Mouse (Mus musculus): Measurements from ENCODE around the gene Myo3b. TPM values are rescaled to one million over a fixed set of nuclear protein-coding genes. Genes with fewer than 3 reads are reported as not detected.

The Myo3b gene
- total and polyA plus RNA-seq, 3 experiments: 0.08 TPM; not detected in 2

GRCm38 (mm10) chr2:70456205-70456604 is 417.3 kb downstream of the Myo3b start:
- intact Hi-C loops (cut with DNase I): no loop called here
- no peak overlapping the region for H3K27ac ChIP-seq
- TF ChIP-seq CTCF (IDR thresholded peaks at IDR 0.05) (no peak), POLR2A (IDR thresholded peaks at IDR 0.05; ENCODE audit: insufficient read depth, low read depth, low read length) (no peak), EP300 (IDR thresholded peaks at IDR 0.05; ENCODE audit: insufficient read depth, low read depth, low read length) (no peak)
- no peaks in the 10 kb centered on the region for H3K36me3 ChIP-seq (ENCODE audit: control insufficient read depth, insufficient read depth, low read length)
- no peaks in the 10 kb centered on the region for H3K79me2 ChIP-seq (replicated peaks; ENCODE audit: control insufficient read depth, insufficient read depth, low read length)
- no peak for DNase-seq
- H3K4me1 ChIP-seq (ENCODE audit: control insufficient read depth, insufficient read depth, low read length): no peaks in the 10 kb centered on the region
- H3K9ac ChIP-seq (ENCODE audit: low read depth, low read length): no peak overlapping the region
- H3K4me3 ChIP-seq: no peak overlapping the region
- WGBS: 11% methylated on average over 12 of the region's 12 CpGs
- H3K27me3 ChIP-seq (ENCODE audit: control insufficient read depth, insufficient read depth, low read length): no peaks in the 10 kb centered on the region; the same call in 1 of the 2 replicates

- intact Hi-C loops (cut with DNase I): no loop called here
Measured at GRCm38 (mm10) chr2:70463606-70464005, 424.7 kb downstream of the Myo3b start.

GRCm38 (mm10) chr2:70471136-70471535 is 432.2 kb downstream of the Myo3b start:
- H3K27me3 ChIP-seq (ENCODE audit: control insufficient read depth, insufficient read depth, low read length): peaks cover 19% of the 10 kb centered on the region

More at GRCm38 (mm10) chr2:70463606-70464005, 424.7 kb downstream of the Myo3b start:
- no peaks in the 10 kb centered on the region for H3K36me3 ChIP-seq (ENCODE audit: control insufficient read depth, insufficient read depth, low read length)
- no peaks in the 10 kb centered on the region for H3K79me2 ChIP-seq (replicated peaks; ENCODE audit: control insufficient read depth, insufficient read depth, low read length)
- H3K27ac ChIP-seq: no peak overlapping the region
- no peak overlapping the region for H3K9ac ChIP-seq (ENCODE audit: low read depth, low read length)
- no peak overlapping the region for H3K4me3 ChIP-seq
- TF ChIP-seq EP300 (IDR thresholded peaks at IDR 0.05; ENCODE audit: insufficient read depth, low read depth, low read length): no peak
- no peak for TF ChIP-seq CTCF (IDR thresholded peaks at IDR 0.05)
- TF ChIP-seq POLR2A (IDR thresholded peaks at IDR 0.05; ENCODE audit: insufficient read depth, low read depth, low read length): no peak
- H3K27me3 ChIP-seq (ENCODE audit: control insufficient read depth, insufficient read depth, low read length): 0 out of 2 replicates have a peak, but pooled peaks cover 1% of the 10 kb centered on the region
- DNase-seq: no peak
- H3K4me1 ChIP-seq (ENCODE audit: control insufficient read depth, insufficient read depth, low read length): no peaks in the 10 kb centered on the region
- WGBS: 84% methylated on average over 1 of the region's 1 CpGs

GRCm38 (mm10) chr2:70471861-70472620 is 433.1 kb downstream of the Myo3b start:
- no peak overlapping the region for H3K9ac ChIP-seq (ENCODE audit: low read depth, low read length)
- peaks cover 27% of the 10 kb centered on the region for H3K27me3 ChIP-seq (ENCODE audit: control insufficient read depth, insufficient read depth, low read length)
- no peaks in the 10 kb centered on the region; the same call in 1 of the 2 replicates for H3K4me1 ChIP-seq (ENCODE audit: control insufficient read depth, insufficient read depth, low read length)
- no peaks in the 10 kb centered on the region for H3K36me3 ChIP-seq (ENCODE audit: control insufficient read depth, insufficient read depth, low read length)
- H3K4me3 ChIP-seq: no peak overlapping the region
- no peak overlapping the region for H3K27ac ChIP-seq
- intact Hi-C loops (cut with DNase I): no loop called here
- H3K79me2 ChIP-seq (replicated peaks; ENCODE audit: control insufficient read depth, insufficient read depth, low read length): no peaks in the 10 kb centered on the region
- peak; percentile 8 to 21 for DNase-seq
- TF ChIP-seq POLR2A (IDR thresholded peaks at IDR 0.05; ENCODE audit: insufficient read depth, low read depth, low read length): no peak
- WGBS: 2% methylated on average over 48 of the region's 48 CpGs

More at GRCm38 (mm10) chr2:70471136-70471535, 432.2 kb downstream of the Myo3b start:
- Histone ChIP-seq H3K27ac (no peak overlapping the region), H3K36me3 (ENCODE audit: control insufficient read depth, insufficient read depth, low read length) (no peaks in the 10 kb centered on the region), H3K79me2 (replicated peaks; ENCODE audit: control insufficient read depth, insufficient read depth, low read length) (no peaks in the 10 kb centered on the region), H3K9ac (ENCODE audit: low read depth, low read length) (no peak overlapping the region), H3K4me3 (no peak overlapping the region), H3K4me1 (ENCODE audit: control insufficient read depth, insufficient read depth, low read length) (no peaks in the 10 kb centered on the region; the same call in 1 of the 2 replicates)
- intact Hi-C loops (cut with DNase I): no loop called here
- whole genome bisulfite sequencing: 48% methylated on average over 5 of the region's 5 CpGs
- DNase-seq: no peak
- no peak for TF ChIP-seq CTCF (IDR thresholded peaks at IDR 0.05)
- no peak for TF ChIP-seq EP300 (IDR thresholded peaks at IDR 0.05; ENCODE audit: insufficient read depth, low read depth, low read length)
- no peak for TF ChIP-seq POLR2A (IDR thresholded peaks at IDR 0.05; ENCODE audit: insufficient read depth, low read depth, low read length)

Other genes with a start within 250 kb of the Myo3b start
- under 1 TPM; 0.59 to 0.65 TPM for gene Ccdc173, start 249.6 kb upstream of the Myo3b start, total RNA-seq (2021)
- 0.12 and 0.23 TPM in 2 replicates for gene Ccdc173, start 249.6 kb upstream of the Myo3b start, polyA plus RNA-seq (2012; rRNA removed)
- gene Phospho2, start 249.5 kb upstream of the Myo3b start, total RNA-seq (2021): 10 to 100 TPM; 25.3 to 26.8 TPM
- gene Phospho2, start 249.5 kb upstream of the Myo3b start, polyA plus RNA-seq (2012; rRNA removed): 14.5 and 18.2 TPM in 2 replicates
- gene Klhl23, start 217.2 kb upstream of the Myo3b start, total RNA-seq (2021): 10 to 100 TPM; 31.8 to 32.3 TPM
- gene Klhl23, start 217.2 kb upstream of the Myo3b start, polyA plus RNA-seq (2012; rRNA removed): 10.3 and 24.2 TPM in 2 replicates
- 10 to 100 TPM; 58.4 to 64.0 TPM for gene Ssb, start 177.6 kb upstream of the Myo3b start, total RNA-seq (2021)
- gene Ssb, start 177.6 kb upstream of the Myo3b start, polyA plus RNA-seq (2012; rRNA removed): 4.3 and 10.7 TPM in 2 replicates
- 10 to 100 TPM; 20.4 to 24.9 TPM for gene Mettl5, start 153.5 kb upstream of the Myo3b start, total RNA-seq (2021)
- gene Mettl5, start 153.5 kb upstream of the Myo3b start, polyA plus RNA-seq (2012; rRNA removed): 5.5 and 7.2 TPM in 2 replicates
- gene Ubr3, start 141.9 kb upstream of the Myo3b start, total RNA-seq (2021): 100 to 1,000 TPM; 112 to 117 TPM
- 26.0 and 50.8 TPM in 2 replicates for gene Ubr3, start 141.9 kb upstream of the Myo3b start, polyA plus RNA-seq (2012; rRNA removed)

Data from heart, adult 2 months (tissue).